Mouse (Mus musculus): Measurements from ENCODE around the gene Aoc3.

DNA sequence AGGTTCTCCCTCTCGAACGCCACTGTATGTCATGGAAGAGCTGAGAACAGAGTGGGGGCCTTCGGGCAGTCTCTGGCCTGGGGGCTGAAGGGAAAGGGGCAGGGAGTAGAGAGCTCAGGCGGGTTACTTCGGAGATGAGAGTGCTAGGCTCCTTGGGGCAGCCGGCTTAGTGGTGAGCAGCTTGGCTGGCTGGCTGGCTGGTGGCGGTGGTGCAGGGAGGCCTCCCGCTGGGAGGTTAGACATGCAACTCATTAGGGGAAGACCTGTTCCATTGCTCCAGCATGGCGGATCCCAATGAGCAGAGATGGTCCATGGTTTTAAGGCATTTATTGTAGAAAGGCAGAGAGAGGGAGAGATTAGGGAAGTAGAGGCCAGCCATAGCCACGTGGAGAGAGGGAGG lies 3.6 kb downstream of the Aoc3 start:
- TF ChIP-seq CTCF (conservative IDR thresholded peaks at IDR 0.05; ENCODE audit: insufficient read depth, insufficient read length, low read depth, low read length) (no peak), POLR2A (IDR thresholded peaks at IDR 0.05; ENCODE audit: low read depth, low read length) (no peak)
